ENCODE assay signal across 23 mouse cellular contexts in the genomic region with DNA sequence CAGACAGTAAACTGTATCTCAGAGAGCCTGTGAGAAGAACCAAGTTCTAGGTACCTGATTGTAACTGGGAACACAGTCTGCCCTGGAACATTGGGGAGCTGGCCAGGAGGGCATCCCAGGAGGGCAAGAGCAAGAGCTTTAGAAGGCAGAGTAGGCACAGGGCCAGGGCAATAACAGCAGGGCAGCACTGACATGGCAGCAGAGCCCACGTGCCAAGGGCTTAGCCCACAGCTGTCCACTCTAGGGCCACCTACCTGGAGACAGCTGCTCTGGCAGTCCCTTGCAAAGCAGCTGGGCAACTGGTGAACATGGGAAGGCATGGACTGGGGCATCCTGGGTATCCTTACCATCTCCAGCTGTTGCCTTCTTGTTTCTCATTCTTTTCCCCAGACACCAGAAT. TPM values are rescaled to one million over a fixed set of nuclear protein-coding genes. Genes with fewer than 3 reads are reported as not detected.
A peak's percentile ranks its signal among the peaks of the same experiment; 100 is the strongest.
DNase-seq lines count a peak whose midpoint lies in the region; ATAC-seq and TF ChIP-seq lines count a peak whose summit lies in the region.
"Had no signal": no experiment of that assay in that cellular context is flagged by ENCODE, and none has a peak within 500 bp of the region (broad histone marks: within the 10 kb centered on the region; RNA-seq: fewer than 3 reads in every experiment).

No protein-coding gene starts in this region.

- H3K36me3 ChIP-seq in heart, postnatal 0 days (replicated peaks; ENCODE audit: control insufficient read depth, insufficient read depth, low read length): peaks cover 14% of the 10 kb centered on the region; the same call in 1 of the 2 replicates
- H3K36me3 ChIP-seq in myocyte (ENCODE audit: control insufficient read depth, insufficient read depth): peaks cover 19% of the 10 kb centered on the region

- H3K79me2 ChIP-seq in myocyte (ENCODE audit: control insufficient read depth, insufficient read depth): peaks cover 39% of the 10 kb centered on the region

- no peak overlapping the region for H3K4me2 ChIP-seq in heart, postnatal 0 days (ENCODE audit: low read depth, low read length)
- H3K4me2 ChIP-seq in myocyte (ENCODE audit: low read depth): peak overlapping the region; percentile 83
- H3K4me2 ChIP-seq: embryonic facial prominence, embryonic 13.5 days; forebrain, embryonic 13.5 days; heart, embryonic 15.5 days; kidney, embryonic 15.5 days; liver, embryonic 11.5 days; midbrain, embryonic 11.5 days had no signal

- 67% methylated on average over 1 of the region's 1 CpGs for WGBS in heart, postnatal 0 days

- no peak for TF ChIP-seq CTCF in heart, postnatal 0 days (IDR thresholded peaks at IDR 0.05; ENCODE audit: low read depth)

- DNase-seq in adrenal gland, postnatal 36 days: peak; percentile 23 to 58
- no peak for DNase-seq in adrenal gland, adult 8-10 months
- no peak for DNase-seq in heart, postnatal 0 days (ENCODE audit: low spot score)
- no peak for DNase-seq in heart, postnatal 4 days
- DNase-seq in retina, postnatal 1 day: peak; percentile 45
- no peak for DNase-seq in retina, embryonic 14.5 days (ENCODE audit: low spot score)
- no peak for DNase-seq in frontal cortex, postnatal 36 days (ENCODE audit: low spot score in 2 of 2)
- DNase-seq: B cell, adult 2 months; liver, postnatal 0 days; right cerebral cortex, postnatal 25 days; spleen, adult 18-20 months had no signal

- peaks cover 66% of the 10 kb centered on the region for H3K4me1 ChIP-seq in heart, postnatal 0 days (ENCODE audit: control insufficient read depth, insufficient read depth)

- no peaks in the 10 kb centered on the region for H3K9me3 ChIP-seq in heart, postnatal 0 days (replicated peaks; ENCODE audit: control insufficient read depth, low read length)
- H3K9me3 ChIP-seq: embryonic facial prominence, embryonic 13.5 days; forebrain, embryonic 13.5 days; heart, embryonic 15.5 days; kidney, embryonic 15.5 days had no signal

- ATAC-seq in heart, postnatal 0 days (ENCODE audit: insufficient read depth, low read depth): no peak
- ATAC-seq: activated CD4-positive, CD25-positive, alpha-beta regulatory T cell, adult 4 months; forebrain, embryonic 13.5 days; hindbrain, embryonic 16.5 days; intestine, embryonic 16.5 days; liver, postnatal 0 days; lung, postnatal 0 days had no signal

- no peak overlapping the region for H3ac ChIP-seq in myocyte (ENCODE audit: control insufficient read depth, insufficient read length)

- 0 out of 2 replicates have a peak overlapping the region, but pooled peaks have one; percentile 13 for H3K27ac ChIP-seq in heart, postnatal 0 days (ENCODE audit: low read depth)
- H3K27ac ChIP-seq: embryonic facial prominence, embryonic 13.5 days; forebrain, embryonic 13.5 days; heart, embryonic 15.5 days; kidney, embryonic 15.5 days; left cerebral cortex, adult 2 months had no signal

- peak; percentile 27 for TF ChIP-seq POLR2A in myocyte (IDR thresholded peaks at IDR 0.05; ENCODE audit: insufficient read length, low read depth)

- no peak for TF ChIP-seq EP300 in heart, postnatal 0 days (IDR thresholded peaks at IDR 0.05; ENCODE audit: low read depth)

- no peak overlapping the region for H3K4me3 ChIP-seq in heart, postnatal 0 days (ENCODE audit: low read depth, low read length)
- no peak overlapping the region for H3K4me3 ChIP-seq in myocyte
- H3K4me3 ChIP-seq: embryonic facial prominence, embryonic 13.5 days; forebrain, embryonic 13.5 days; heart, embryonic 15.5 days; kidney, embryonic 15.5 days; left cerebral cortex, adult 2 months had no signal

- no peaks in the 10 kb centered on the region for H3K27me3 ChIP-seq in heart, postnatal 0 days (ENCODE audit: control insufficient read depth, insufficient read depth, low read length)
- no peaks in the 10 kb centered on the region for H3K27me3 ChIP-seq in myocyte (ENCODE audit: control insufficient read depth, insufficient read depth, insufficient read length)
- H3K27me3 ChIP-seq: embryonic facial prominence, embryonic 13.5 days; forebrain, embryonic 13.5 days; heart, embryonic 15.5 days; kidney, embryonic 15.5 days had no signal

- no peak overlapping the region for H3K9ac ChIP-seq in heart, postnatal 0 days (replicated peaks; ENCODE audit: low read depth, low read length)
- H3K9ac ChIP-seq: embryonic facial prominence, embryonic 13.5 days; forebrain, embryonic 13.5 days; heart, embryonic 15.5 days; kidney, embryonic 15.5 days; liver, postnatal 0 days had no signal

TF ChIP-seq in myocyte, 11 proteins besides CTCF, POLR2A, EP300 and RAD21:
- TF ChIP-seq REST (IDR thresholded peaks at IDR 0.05; ENCODE audit: insufficient read depth, insufficient read length) (no peak), CEBPB (IDR thresholded peaks at IDR 0.05; ENCODE audit: insufficient read depth, poor library complexity, severe bottlenecking) (no peak), MAX (IDR thresholded peaks at IDR 0.05; ENCODE audit: low read depth) (no peak), TCF3 (IDR thresholded peaks at IDR 0.05; ENCODE audit: insufficient read length, low read depth) (peak; percentile 100), E2F4 (IDR thresholded peaks at IDR 0.05; ENCODE audit: insufficient read depth) (no peak), MYOD1 (IDR thresholded peaks at IDR 0.05; ENCODE audit: control insufficient read depth in 1 of 3, insufficient read length in 2 of 3, low read depth in 2 of 3) (peak; percentile 85 to 100 (median 99)), SRF (IDR thresholded peaks at IDR 0.05; ENCODE audit: control insufficient read depth, insufficient read length, low read depth) (no peak), TCF12 (IDR thresholded peaks at IDR 0.05; ENCODE audit: insufficient read depth, poor library complexity, severe bottlenecking) (peak; percentile 99), MYOG (IDR thresholded peaks at IDR 0.05; ENCODE audit: control insufficient read depth in 1 of 3, insufficient read depth in 1 of 3, insufficient read length in 2 of 3, low read depth in 2 of 3) (peak; percentile 99 to 100 (median 99)), POLR2AphosphoS2 (IDR thresholded peaks at IDR 0.05; ENCODE audit: insufficient read length, low read depth) (no peak), USF1 (IDR thresholded peaks at IDR 0.05; ENCODE audit: low read depth) (peak; percentile 56)

RNA-seq across cellular contexts. Expression of a gene that starts 14.6 kb away (rescaled TPM):
- 10 to 100 TPM; 55.0 to 98.6 TPM for total RNA-seq in adrenal gland, postnatal 36 days (2021)
- total RNA-seq in adrenal gland, adult 8-10 months (2022): 10 to 100 TPM; 65.9 to 85.2 (median 71.0) TPM
- 30.4 and 133 TPM in 2 replicates for total RNA-seq in heart, postnatal 0 days (2014; rRNA removed; ENCODE audit: low replicate concordance)
- polyA plus RNA-seq in heart, postnatal 0 days (2015; fragmentation: Nextera tagmentation; extraction: Ambion mirVana): 7.8 and 8.1 TPM in 2 replicates
- 10 to 100 TPM; 37.6 to 39.7 TPM for total RNA-seq in heart, postnatal 4 days (2021)
- 64.4 TPM for polyA plus RNA-seq in myocyte (2012; fragmentation: generic; extraction: Trizol)

Comparison
In these comparisons a context has a peak if more than half of its experiments do, and no peak if none do; other contexts are left out.
1. DNase-seq: peak in adrenal gland, postnatal 36 days (2 of 2) and retina, postnatal 1 day (single experiment); none in adrenal gland, adult 8-10 months (single experiment), heart, postnatal 0 days (single experiment), heart, postnatal 4 days (single experiment), retina, embryonic 14.5 days (single experiment) and frontal cortex, postnatal 36 days (0 of 2).